ENCODE assay signal across 11 mouse cellular contexts in the genomic region with DNA sequence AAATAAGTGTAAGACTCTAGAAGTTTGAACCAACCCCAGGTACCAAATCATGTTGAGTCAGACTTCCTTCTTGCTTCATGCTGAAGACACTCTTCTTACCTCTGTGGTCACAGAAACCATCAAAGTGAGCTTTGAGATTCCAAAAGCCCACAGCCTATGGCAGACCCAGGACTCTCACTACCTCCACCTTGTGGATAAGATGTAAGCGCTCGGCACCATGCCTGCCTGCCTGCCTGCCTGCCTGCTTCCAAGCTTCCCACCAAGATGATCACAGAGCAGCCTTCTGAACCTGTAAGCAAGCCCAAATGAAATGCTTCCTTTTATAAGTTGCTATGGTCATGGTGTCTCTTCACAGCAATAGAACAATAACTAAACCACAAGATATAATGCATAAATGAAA. TPM values are rescaled to one million over a fixed set of nuclear protein-coding genes. Genes with fewer than 3 reads are reported as not detected.
DNase-seq lines count a peak whose midpoint lies in the region; ATAC-seq and TF ChIP-seq lines count a peak whose summit lies in the region.
"Not testable (repeated sequence)": the region's sequence is repeated elsewhere in the genome, so short reads cannot be mapped to it uniquely, and the experiment has no call there.
"Had no signal": no experiment of that assay in that cellular context is flagged by ENCODE, and none has a peak within 500 bp of the region (broad histone marks: within the 10 kb centered on the region; RNA-seq: fewer than 3 reads in every experiment).

No protein-coding gene starts in this region.

- not testable (repeated sequence) for H3K36me3 ChIP-seq in intestine, embryonic 14.5 days (ENCODE audit: control insufficient read depth, insufficient read depth, low read length)

- peak; percentile 68 for DNase-seq in T-cell, adult 2 months (ENCODE audit: low spot score)
- DNase-seq in cerebellum, postnatal 10 days: peak; percentile 89 to 90
- peak; percentile 36 for DNase-seq in gastrocnemius, adult 2 months
- peak; percentile 48 for DNase-seq in intestine, embryonic 14.5 days (ENCODE audit: low spot score)
- peak; percentile 37 for DNase-seq in left cerebral cortex, adult 11 months (ENCODE audit: low spot score)
- DNase-seq in lung, postnatal 36 days: peak; percentile 74
- DNase-seq in ovary, postnatal 36 days (ENCODE audit: low spot score): peak; percentile 29
- DNase-seq in urinary bladder, postnatal 14 days (ENCODE audit: low spot score): peak; percentile 37

- not testable (repeated sequence) for H3K4me3 ChIP-seq in gastrocnemius, adult 2 months; intestine, embryonic 14.5 days (ENCODE audit: low read depth, low read length)

- TF ChIP-seq CTCF in gastrocnemius, adult 2 months (IDR thresholded peaks at IDR 0.05): peak; percentile 43

- H3K4me1 ChIP-seq in intestine, embryonic 14.5 days (replicated peaks; ENCODE audit: control insufficient read depth, insufficient read depth, low read length): not testable (repeated sequence)

- ATAC-seq in intestine, embryonic 14.5 days (replicated peaks; ENCODE audit: low FRiP score, low TSS enrichment, low read depth): not testable (repeated sequence)

- not testable (repeated sequence) for H3K9me3 ChIP-seq in intestine, embryonic 14.5 days (ENCODE audit: control insufficient read depth, low read length)

- intact Hi-C loops in gastrocnemius, adult 2 months (cut with DNase I): not testable (repeated sequence)

- H3K27ac ChIP-seq in gastrocnemius, adult 2 months; intestine, embryonic 14.5 days (ENCODE audit: low read depth): not testable (repeated sequence)

- WGBS in intestine, embryonic 14.5 days: 22% methylated on average over 2 of the region's 2 CpGs

- not testable (repeated sequence) for H3K27me3 ChIP-seq in intestine, embryonic 14.5 days (replicated peaks; ENCODE audit: control insufficient read depth, insufficient read depth, low read length)

- not testable (repeated sequence) for H3K9ac ChIP-seq in intestine, embryonic 14.5 days (ENCODE audit: low read length)

- H3K4me2 ChIP-seq in intestine, embryonic 14.5 days (ENCODE audit: low read length): not testable (repeated sequence)

RNA-seq across cellular contexts. Expression of a gene that starts 2.0 kb away (rescaled TPM):
- 10 to 100 TPM in 1 of 2 experiments, 1 to 10 TPM in 1; 8.9 to 13.5 TPM for total RNA-seq in gastrocnemius, adult 2 months (2021)
- polyA plus RNA-seq in intestine, embryonic 14.5 days (2014; fragmentation: Nextera tagmentation; extraction: Ambion mirVana): 39.9 and 42.1 TPM in 2 replicates

RNA-seq across cellular contexts. Expression of a gene that starts 13.6 kb away (rescaled TPM):
- total RNA-seq in gastrocnemius, adult 2 months (2021): not detected
- polyA plus RNA-seq in intestine, embryonic 14.5 days (2014; fragmentation: Nextera tagmentation; extraction: Ambion mirVana): 0.51 and 1.3 TPM in 2 replicates
- total RNA-seq: left cerebral cortex, postnatal 10 days had no signal
- polyA plus RNA-seq: embryonic facial prominence, embryonic 12.5 days; hindbrain, embryonic 13.5 days had no signal

Comparison
In these comparisons a context has a peak if more than half of its experiments do, and no peak if none do; other contexts are left out.
1. DNase-seq: peak in every context shown above with its lines; median percentile 90 in cerebellum, postnatal 10 days; 74 in lung, postnatal 36 days; 68 in T-cell, adult 2 months; 48 in intestine, embryonic 14.5 days; 37 in left cerebral cortex, adult 11 months; 37 in urinary bladder, postnatal 14 days; 36 in gastrocnemius, adult 2 months; 29 in ovary, postnatal 36 days.